17 mouse cellular contexts compared by ENCODE assay signal in the genomic region with DNA sequence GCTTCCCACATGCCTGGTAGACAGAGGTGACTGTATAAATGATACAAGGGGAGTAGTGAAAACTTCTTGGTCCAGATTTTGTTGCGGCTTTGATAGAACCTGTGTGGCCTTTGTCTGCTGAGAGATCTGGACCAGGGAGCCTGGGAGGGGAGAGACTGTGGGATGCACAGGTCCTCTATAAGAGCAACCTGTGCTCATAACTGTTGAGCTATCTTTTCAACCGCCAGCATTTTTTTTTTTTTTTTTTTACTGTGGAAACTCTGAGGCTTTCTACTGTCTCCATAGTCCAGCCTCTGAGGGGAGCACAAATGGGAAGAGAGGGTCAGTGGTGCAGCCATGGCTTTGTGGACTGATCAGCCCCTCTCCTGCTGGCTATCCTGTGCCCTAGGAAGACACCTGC.
DNase-seq lines count a peak whose midpoint lies in the region; ATAC-seq and TF ChIP-seq lines count a peak whose summit lies in the region.
"Had no signal": no experiment of that assay in that cellular context is flagged by ENCODE, and none has a peak within 500 bp of the region (broad histone marks: within the 10 kb centered on the region; RNA-seq: fewer than 3 reads in every experiment).

No protein-coding gene starts in this region.

- no peak overlapping the region for H3K9ac ChIP-seq in hindbrain, postnatal 0 days (replicated peaks; ENCODE audit: low read length)
- H3K9ac ChIP-seq in midbrain, embryonic 16.5 days (ENCODE audit: low read depth, low read length), result no peak overlapping the region
- H3K9ac ChIP-seq: hindbrain, embryonic 15.5 days; intestine, embryonic 15.5 days; limb, embryonic 15.5 days; midbrain, embryonic 13.5 days had no signal

- H3K27ac ChIP-seq in heart, embryonic 10.5 days, result peak overlapping the region; percentile 79
- H3K27ac ChIP-seq in hindbrain, embryonic 10.5 days, result peak overlapping the region; percentile 83
- H3K27ac ChIP-seq in hindbrain, postnatal 0 days, result no peak overlapping the region
- peak overlapping the region; percentile 90; the same call in 1 of the 2 replicates for H3K27ac ChIP-seq in midbrain, embryonic 10.5 days (replicated peaks)
- H3K27ac ChIP-seq in midbrain, embryonic 16.5 days (ENCODE audit: low read length), result no peak overlapping the region
- H3K27ac ChIP-seq: hindbrain, embryonic 15.5 days; midbrain, embryonic 13.5 days had no signal

- no peak overlapping the region for H3K4me3 ChIP-seq in heart, embryonic 10.5 days
- no peak overlapping the region for H3K4me3 ChIP-seq in hindbrain, embryonic 10.5 days
- H3K4me3 ChIP-seq in hindbrain, postnatal 0 days (ENCODE audit: low read length), result no peak overlapping the region
- H3K4me3 ChIP-seq in midbrain, embryonic 10.5 days, result no peak overlapping the region
- no peak overlapping the region for H3K4me3 ChIP-seq in midbrain, embryonic 16.5 days (ENCODE audit: low read depth, low read length)
- H3K4me3 ChIP-seq: hindbrain, embryonic 15.5 days; intestine, embryonic 15.5 days; limb, embryonic 15.5 days; midbrain, embryonic 13.5 days had no signal

- intact Hi-C loops in heart, postnatal 36 days (cut with DNase I), result loop anchor here (2.0 kb wide), 1 partner anchor 35 kb away; no protein-coding TSS in a partner anchor

- H3K9me3 ChIP-seq in heart, embryonic 10.5 days, result no peaks in the 10 kb centered on the region
- no peaks in the 10 kb centered on the region for H3K9me3 ChIP-seq in hindbrain, embryonic 10.5 days
- no peaks in the 10 kb centered on the region for H3K9me3 ChIP-seq in hindbrain, postnatal 0 days (ENCODE audit: low read length)
- no peaks in the 10 kb centered on the region for H3K9me3 ChIP-seq in midbrain, embryonic 10.5 days (replicated peaks)
- no peaks in the 10 kb centered on the region for H3K9me3 ChIP-seq in midbrain, embryonic 16.5 days (replicated peaks; ENCODE audit: control insufficient read depth, low read length, poor library complexity, severe bottlenecking)
- H3K9me3 ChIP-seq: hindbrain, embryonic 15.5 days; intestine, embryonic 15.5 days; limb, embryonic 15.5 days; midbrain, embryonic 13.5 days had no signal

- TF ChIP-seq CTCF in hindbrain, postnatal 0 days (IDR thresholded peaks at IDR 0.05; ENCODE audit: low read depth), result no peak

- peaks cover 48% of the 10 kb centered on the region for H3K4me1 ChIP-seq in heart, embryonic 10.5 days
- peaks cover 68% of the 10 kb centered on the region for H3K4me1 ChIP-seq in hindbrain, embryonic 10.5 days (replicated peaks)
- peaks cover 25% of the 10 kb centered on the region for H3K4me1 ChIP-seq in hindbrain, postnatal 0 days (ENCODE audit: insufficient read depth, low read length)
- peaks cover 65% of the 10 kb centered on the region for H3K4me1 ChIP-seq in midbrain, embryonic 10.5 days
- peaks cover 10% of the 10 kb centered on the region for H3K4me1 ChIP-seq in midbrain, embryonic 16.5 days (ENCODE audit: control insufficient read depth, insufficient read depth, low read length)

- ATAC-seq in hindbrain, postnatal 0 days, result no peak
- no peak for ATAC-seq in midbrain, embryonic 16.5 days
- ATAC-seq: CD4-positive, CD25-positive, alpha-beta regulatory T cell, adult 4 months; midbrain, embryonic 13.5 days had no signal

- no peaks in the 10 kb centered on the region for H3K36me3 ChIP-seq in heart, embryonic 10.5 days
- H3K36me3 ChIP-seq in hindbrain, embryonic 10.5 days, result no peaks in the 10 kb centered on the region
- H3K36me3 ChIP-seq in hindbrain, postnatal 0 days (ENCODE audit: insufficient read depth, low read length), result no peaks in the 10 kb centered on the region
- no peaks in the 10 kb centered on the region for H3K36me3 ChIP-seq in midbrain, embryonic 10.5 days
- H3K36me3 ChIP-seq in midbrain, embryonic 16.5 days (ENCODE audit: control insufficient read depth, insufficient read depth, low read length), result no peaks in the 10 kb centered on the region
- H3K36me3 ChIP-seq: hindbrain, embryonic 15.5 days; intestine, embryonic 15.5 days; limb, embryonic 15.5 days; midbrain, embryonic 13.5 days had no signal

- DNase-seq in heart, embryonic 10.5 days (ENCODE audit: low spot score), result no peak
- DNase-seq in heart, postnatal 36 days, result no peak
- no peak for DNase-seq in hindbrain, embryonic 10.5 days (ENCODE audit: low spot score)
- DNase-seq in hindbrain, postnatal 0 days (ENCODE audit: low spot score), result no peak
- no peak for DNase-seq in midbrain, embryonic 10.5 days (ENCODE audit: low spot score)
- no peak for DNase-seq in ovary, adult 18-20 months (ENCODE audit: low spot score)
- DNase-seq: cerebellum, adult 9-11 months; right cerebral cortex, postnatal 14 days; thymus, adult 2 months; thymus, postnatal 4 days had no signal

- H3K4me2 ChIP-seq in hindbrain, postnatal 0 days (ENCODE audit: low read depth, low read length), result no peak overlapping the region
- H3K4me2 ChIP-seq in midbrain, embryonic 16.5 days (ENCODE audit: low read length), result no peak overlapping the region
- H3K4me2 ChIP-seq: heart, embryonic 11.5 days; hindbrain, embryonic 15.5 days; intestine, embryonic 15.5 days; limb, embryonic 15.5 days; midbrain, embryonic 13.5 days had no signal

- H3K27me3 ChIP-seq in heart, embryonic 10.5 days (ENCODE audit: insufficient read depth, poor library complexity, severe bottlenecking), result peaks cover 24% of the 10 kb centered on the region
- peaks cover 55% of the 10 kb centered on the region for H3K27me3 ChIP-seq in hindbrain, embryonic 10.5 days (ENCODE audit: insufficient read depth, poor library complexity, severe bottlenecking)
- H3K27me3 ChIP-seq in hindbrain, postnatal 0 days (ENCODE audit: insufficient read depth, low read length), result no peaks in the 10 kb centered on the region; the same call in 1 of the 2 replicates
- peaks cover 34% of the 10 kb centered on the region for H3K27me3 ChIP-seq in midbrain, embryonic 10.5 days (ENCODE audit: low read depth, poor library complexity, severe bottlenecking)
- no peaks in the 10 kb centered on the region for H3K27me3 ChIP-seq in midbrain, embryonic 16.5 days (ENCODE audit: control insufficient read depth, insufficient read depth, low read depth, low read length)
- H3K27me3 ChIP-seq: midbrain, embryonic 13.5 days had no signal

- WGBS in heart, embryonic 10.5 days, result 80% methylated on average over 2 of the region's 2 CpGs
- WGBS in hindbrain, embryonic 10.5 days, result 95% methylated on average over 2 of the region's 2 CpGs
- WGBS in hindbrain, postnatal 0 days, result 93% methylated on average over 2 of the region's 2 CpGs
- 96% methylated on average over 2 of the region's 2 CpGs for WGBS in midbrain, embryonic 10.5 days
- WGBS in midbrain, embryonic 16.5 days, result 100% methylated on average over 2 of the region's 2 CpGs

Comparison
In these comparisons a context has a peak if more than half of its experiments do, and no peak if none do; other contexts are left out.
1. H3K27ac ChIP-seq: peak in heart, embryonic 10.5 days (single experiment), hindbrain, embryonic 10.5 days (single experiment) and midbrain, embryonic 10.5 days (single experiment); none in hindbrain, postnatal 0 days (single experiment) and midbrain, embryonic 16.5 days (single experiment).